Mouse (Mus musculus) 3T3-L1 (cell line): ENCODE results near the gene Sh3rf3.

Experiments
- DNase-seq: peaks from one replicate; pipeline ENCODE4 v3.0.0-alpha.2; 2015; ENCODE audit warnings: low read depth, low spot score

The Sh3rf3 gene

DNA sequence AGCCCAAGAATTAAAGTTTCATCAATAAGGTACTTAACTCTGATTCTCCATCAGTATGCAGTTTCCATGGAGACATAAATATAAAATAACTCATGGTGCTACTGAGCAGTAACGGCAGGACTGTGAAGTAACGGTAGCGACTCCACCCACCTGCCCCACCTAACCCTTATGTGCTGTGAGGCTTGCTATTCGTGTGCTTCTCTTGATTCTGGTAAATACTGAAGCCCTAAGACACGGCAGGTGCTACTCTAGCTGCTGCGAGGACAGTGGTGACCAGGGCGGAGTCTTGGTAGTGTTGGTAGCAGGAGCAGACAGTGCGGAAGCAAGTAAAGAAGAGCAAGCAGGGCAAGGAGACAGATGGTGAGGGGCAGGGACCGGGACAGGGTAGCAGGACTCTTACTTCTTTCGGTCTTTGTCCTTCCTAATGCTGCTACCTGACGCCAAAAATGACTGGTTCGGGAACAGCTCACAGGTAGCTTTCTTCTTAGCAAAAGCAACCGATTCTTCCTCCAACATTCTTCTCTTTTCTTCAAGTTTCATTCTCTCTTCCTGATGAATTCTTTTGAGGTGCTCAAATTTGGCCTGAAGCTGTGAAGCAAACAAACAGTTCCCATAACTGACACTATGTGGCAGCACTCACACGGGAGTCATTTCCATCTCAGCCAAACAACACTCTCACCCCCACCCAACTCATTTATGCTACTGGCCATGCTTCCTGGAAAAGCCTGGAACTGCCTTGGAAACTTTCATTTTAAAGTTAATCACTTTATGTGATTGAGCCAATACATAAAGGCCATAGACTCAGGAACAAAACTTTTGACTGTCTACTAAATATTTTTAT is 353.2 kb downstream of the Sh3rf3 start:
- peak; percentile 77 for DNase-seq

DNA sequence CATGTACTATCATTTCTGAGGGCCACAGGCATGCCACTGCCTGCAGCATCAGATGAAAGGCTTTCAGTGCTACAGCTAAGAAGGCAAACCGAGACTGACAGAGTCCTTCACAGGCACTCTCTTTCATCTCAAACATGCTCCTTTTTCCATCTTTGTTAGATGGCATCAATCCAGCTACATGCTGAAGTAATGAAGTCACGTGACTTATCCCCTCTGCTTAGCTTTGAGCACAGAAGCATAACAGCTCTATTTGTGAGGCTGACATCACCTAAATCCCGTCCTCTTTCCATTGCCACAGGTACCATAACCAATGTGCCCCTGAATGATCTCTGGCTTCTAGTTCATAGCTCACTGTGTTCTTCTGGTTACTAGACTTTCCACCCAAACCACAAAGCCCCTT is 357.9 kb downstream of the Sh3rf3 start:
- DNase-seq, result no peak

DNA sequence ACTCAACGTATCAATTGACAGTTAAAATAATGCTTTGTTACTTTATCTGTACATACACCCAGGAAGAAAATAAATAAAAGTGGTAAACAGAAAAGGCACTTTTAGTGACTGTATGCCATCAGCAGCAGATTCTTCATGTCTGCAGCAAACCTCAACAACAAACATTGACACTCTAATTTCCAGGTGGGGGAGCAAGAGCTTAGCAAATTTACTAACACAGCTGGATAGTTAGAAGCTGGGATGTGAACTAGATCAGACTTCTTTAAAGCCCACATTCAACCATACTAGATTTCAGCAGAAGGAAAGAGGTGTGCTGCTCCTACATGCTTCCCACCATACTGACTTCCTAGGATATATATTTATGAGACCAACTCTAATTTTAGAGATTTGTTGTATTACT is 359.4 kb downstream of the Sh3rf3 start:
- no peak for DNase-seq

DNA sequence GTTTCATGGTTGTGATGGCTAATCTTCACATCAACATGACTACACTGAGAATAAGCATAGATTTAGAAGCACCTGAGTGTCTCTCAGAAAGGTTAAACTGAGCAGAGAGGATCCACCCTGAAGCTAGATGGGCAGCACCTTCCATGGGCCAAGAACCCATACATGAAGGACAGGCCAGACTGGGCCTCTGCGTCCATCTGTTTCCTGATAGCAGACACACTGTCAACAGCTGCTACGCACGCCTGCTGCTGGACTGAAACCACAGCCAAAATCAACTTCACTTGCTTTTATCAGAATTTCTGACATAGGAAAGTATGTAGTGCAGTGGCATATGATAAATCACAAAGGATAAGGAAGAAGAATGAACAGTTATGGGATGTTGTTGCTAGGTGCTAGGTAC is 366.5 kb downstream of the Sh3rf3 start:
- no peak for DNase-seq

DNA sequence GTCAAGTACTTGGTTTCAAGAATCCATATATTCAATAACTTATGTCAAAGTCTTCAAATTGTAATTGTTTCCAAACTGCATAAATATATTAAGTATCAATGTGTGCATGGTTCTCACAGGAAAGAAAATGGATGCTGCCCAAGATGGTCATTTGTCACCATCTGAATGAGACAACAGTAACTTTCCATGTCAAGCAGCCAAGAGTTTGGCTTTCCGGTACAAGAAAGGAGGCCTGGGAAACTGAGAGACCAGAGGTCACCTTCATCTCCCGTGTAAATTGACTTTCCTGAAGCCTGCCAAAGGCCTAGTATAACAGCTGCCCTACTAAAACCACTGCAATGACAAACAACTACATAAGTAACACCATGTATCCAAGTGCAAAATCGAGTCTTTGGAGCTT is 369.1 kb downstream of the Sh3rf3 start:
- DNase-seq, result no peak
